Mouse (Mus musculus) gastrocnemius, postnatal 36 days (tissue): Measurements from ENCODE around the gene Glis2. TPM values are rescaled to one million over a fixed set of nuclear protein-coding genes. Genes with fewer than 3 reads are reported as not detected.

Experiments
- DNase-seq, 2 experiments: peaks; one replicate each; pipeline ENCODE4 v3.0.0; 2022
- intact Hi-C: fragments of 180-260 bp; cut with DNase I; formaldehyde crosslinking; loops from one replicate; pipeline ENCODE4 v1.15.1; 2025
- total RNA-seq, 2 experiments: library from RNA; stranded (reverse); gene quantifications; 2 replicates each; pipeline ENCODE4 v1.2.3; 2021

Gene Glis2
- total RNA-seq, 2 experiments from 2014 or later: 5.9 to 7.0 TPM

DNA sequence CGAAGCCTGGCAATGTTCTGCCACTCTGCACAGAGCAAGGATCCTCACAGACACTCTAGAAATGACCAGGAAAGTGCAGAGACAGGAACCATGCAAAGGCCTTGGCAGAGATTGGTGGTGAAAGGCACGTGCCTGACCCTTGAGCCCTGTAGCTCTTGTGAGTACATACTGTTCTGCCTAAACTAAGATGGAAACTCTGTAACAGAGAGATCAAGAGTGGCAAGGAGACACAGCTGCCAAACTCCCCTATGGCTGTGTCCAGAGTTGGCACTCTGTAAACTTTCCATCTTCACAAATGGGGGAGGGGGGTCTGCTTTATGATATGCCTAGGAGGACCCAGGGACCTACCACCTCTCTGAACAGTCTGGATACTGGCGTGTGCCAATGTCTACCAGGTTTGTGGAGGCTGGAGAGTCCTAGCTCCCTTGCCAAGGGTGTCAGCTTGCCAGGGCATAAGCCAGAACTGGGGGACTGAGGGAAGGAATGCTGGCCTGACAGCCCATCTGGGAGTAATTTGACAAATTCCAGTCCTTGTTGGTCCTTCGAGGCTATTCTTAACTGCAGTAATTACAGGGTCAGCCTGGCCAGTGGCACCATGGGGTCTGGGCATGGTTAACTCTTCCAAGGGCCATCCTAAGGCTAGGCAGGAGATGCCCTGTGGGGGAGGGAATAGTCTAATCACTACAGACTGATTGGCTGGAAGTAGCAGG is 58.3 kb downstream of the Glis2 start:
- no peak for DNase-seq
- intact Hi-C loops: no loop called here

DNA sequence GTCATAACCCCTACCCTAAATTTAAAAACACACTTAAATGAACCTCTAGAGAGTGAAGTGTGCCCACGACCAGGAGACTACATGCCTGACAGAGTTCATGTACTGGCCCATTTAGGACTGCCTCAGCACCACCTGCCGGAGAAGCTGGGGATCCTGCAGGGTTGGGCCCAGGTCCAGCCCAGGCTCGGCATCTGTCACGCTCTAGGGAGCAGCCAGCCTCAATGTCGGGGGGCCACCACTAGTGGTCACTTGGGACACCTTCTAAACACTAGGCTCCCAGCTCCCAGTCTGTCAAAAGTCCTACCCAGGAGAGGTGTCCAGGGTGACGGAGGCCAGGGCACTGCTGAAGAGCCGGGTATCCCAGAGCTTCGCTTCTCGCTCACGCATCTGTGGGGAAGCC is 60.2 kb downstream of the Glis2 start:
- DNase-seq: no peak
- intact Hi-C loops: no loop called here

DNA sequence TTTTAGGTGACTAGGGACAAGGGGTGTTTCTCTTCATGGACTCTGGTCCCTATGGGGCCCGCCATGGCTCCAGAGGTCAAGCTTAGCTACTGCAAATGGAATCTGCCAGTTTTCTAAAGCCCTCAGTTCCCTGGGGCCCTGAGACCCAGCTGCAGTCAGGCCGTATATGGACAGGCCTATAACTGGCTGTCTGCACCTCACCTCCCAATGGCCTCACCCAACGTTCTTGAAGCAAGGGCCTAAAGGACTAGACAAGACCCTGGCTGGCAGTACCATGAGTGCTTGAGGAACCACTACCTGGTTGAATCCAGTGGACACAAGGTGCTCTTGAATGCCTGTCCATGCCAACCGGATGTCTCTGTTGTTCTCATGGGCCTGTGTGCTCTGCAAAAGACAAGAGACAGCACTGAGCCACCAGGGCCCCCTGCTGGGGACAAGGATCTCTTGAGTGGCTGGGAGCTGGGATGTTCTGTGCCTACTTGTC is 60.8 kb downstream of the Glis2 start:
- DNase-seq: no peak
- intact Hi-C loops: no loop called here

DNA sequence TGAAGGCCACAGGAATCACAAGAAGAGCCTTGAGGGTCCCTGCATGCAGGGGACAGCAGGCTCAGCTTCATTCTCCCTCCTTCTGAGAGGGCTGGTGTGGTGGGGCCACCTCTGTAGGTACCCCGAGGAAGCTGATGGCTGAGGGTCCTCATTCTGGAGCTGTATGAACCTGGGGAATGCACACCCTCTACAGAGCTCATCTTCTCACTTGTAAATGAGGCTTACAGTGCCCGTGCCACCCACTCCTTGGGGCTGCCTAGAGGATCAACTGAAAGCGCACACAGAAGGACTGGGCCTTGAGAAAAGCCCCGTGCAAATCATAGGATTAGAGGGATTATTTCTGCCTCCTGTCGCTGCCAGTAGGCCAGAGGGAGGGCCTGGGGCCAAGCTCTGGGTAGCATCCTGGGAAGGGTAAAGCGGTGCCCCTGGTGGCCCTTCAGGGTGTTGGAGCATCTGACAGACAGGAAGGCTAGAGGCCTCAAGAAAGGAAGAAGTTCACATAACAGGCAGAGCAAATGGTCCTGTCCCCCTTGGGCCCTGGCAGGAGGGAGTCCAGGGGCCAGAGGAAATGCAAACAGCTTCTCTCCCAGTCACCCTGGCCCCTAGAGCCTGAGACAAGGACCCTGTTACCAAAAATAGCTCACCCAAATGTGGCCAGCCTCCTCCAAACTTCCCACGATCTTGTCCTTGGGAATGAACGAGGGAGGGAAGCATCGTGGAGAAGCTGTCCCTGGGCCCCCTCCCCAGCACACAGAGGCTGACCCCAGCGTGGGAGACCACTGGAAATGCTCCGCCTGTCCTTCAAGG is 61.5 kb downstream of the Glis2 start:
- DNase-seq: no peak
- intact Hi-C loops: no loop called here

DNA sequence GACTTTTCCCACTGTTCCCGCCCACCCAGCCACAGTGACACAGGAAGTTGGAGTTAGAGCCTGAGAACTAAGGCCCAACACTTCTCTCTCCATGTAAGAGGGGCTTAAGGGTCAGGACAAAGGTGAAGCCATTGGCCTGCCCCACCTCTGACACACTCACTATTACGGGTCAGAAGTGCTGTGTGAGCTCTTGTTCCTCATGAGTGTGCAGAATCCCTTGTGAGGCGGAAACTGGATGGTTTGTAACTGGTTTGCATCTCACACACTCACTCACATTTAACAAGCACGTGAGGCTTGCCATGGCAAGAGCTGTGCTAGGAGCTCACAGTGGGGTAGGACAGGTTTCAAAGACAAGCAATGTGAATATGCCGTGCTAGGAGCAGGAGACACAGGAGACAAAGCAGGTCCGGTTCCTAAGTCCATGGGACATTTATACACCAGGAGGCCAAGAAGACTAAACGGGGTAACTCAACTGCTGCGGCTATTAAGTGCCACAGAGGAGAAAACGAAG is 62.1 kb downstream of the Glis2 start:
- no peak for DNase-seq

DNA sequence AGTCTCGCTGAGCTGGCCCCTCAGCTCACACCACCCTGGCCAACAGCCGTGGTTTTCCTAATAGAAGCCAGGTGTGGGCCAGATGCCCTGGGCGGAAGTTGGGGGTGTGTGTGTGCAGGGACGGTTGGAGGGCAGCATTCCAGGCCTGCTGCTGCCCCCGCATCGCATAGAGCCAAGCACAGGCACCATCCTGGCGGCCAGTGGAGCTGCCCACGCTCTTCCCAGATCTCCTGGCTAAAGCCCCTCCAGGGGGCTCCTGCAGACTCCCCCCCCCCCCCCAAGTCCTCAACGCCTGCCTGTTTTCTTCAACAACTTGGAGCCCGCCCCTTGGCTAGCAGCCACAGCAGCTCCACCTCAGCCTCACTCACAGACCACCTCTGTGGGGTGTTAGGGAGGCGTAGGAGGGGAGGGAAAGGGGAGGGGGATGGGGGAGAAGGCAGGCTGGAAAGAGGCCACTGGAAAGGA is 64.3 kb downstream of the Glis2 start:
- no peak for DNase-seq
- intact Hi-C loops: no loop called here

More for the DNA sequence above, 62.1 kb downstream of the Glis2 start:
- intact Hi-C loops: no loop called here

DNA sequence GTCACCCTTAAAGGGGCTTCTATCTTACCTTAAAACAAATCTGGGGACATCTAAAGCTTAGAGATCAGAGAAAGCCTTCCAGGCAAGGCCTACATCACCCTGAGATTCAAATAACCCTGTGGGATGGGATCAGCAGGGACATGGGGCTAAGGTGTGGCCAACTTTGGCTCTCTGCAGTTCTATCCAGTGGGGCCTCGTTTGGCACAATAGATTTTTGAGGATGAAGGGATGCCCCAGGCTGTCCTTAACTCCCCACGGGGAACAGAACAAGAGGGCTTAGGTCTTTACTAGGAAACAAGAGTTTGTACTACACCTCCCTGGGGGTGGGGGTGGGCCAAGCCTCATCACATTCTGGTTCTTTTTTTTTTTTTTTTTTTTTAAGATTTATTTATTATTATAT is 64.8 kb downstream of the Glis2 start:
- intact Hi-C loops: no loop called here
- no peak for DNase-seq

DNA sequence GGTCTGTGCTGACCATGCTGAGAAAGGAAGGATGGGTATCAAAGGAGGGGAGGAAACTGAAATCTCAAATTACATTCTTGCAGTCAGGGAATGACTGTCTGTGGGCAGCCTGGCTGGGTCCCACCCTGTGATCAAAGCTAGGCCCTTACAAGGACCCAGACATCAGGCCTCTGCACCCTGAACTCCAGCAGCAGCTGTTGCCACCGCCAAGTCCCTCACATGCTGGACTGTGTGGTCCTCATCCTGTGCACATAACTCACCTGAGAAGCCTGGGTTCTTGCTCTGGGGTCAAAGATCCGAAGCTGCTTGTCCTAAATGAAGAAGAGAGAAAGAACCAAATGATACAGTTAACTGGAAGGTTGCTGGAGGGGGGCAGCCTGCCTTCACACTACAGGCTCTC is 67.1 kb downstream of the Glis2 start:
- intact Hi-C loops: no loop called here
- DNase-seq: no peak

DNA sequence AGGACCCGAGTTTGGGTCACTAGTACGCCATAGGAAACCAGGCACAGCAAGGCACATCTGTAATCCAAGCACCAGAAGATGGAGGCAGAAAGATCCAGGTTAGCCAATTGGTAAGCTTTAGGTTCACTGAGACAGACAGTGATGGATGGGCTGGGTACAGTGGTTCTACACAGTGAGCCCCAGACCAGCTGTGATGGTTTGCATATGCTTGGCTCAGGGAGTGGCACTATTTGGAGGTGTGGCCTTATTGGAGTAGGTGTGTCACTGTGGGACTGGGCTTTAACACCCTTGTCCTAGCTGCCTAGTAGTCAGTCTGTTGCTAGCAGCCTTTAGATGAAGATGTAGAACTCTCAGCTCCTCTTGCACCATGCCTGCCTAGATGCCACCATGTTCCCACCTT is 69.3 kb downstream of the Glis2 start:
- intact Hi-C loops: no loop called here
- DNase-seq: no peak

DNA sequence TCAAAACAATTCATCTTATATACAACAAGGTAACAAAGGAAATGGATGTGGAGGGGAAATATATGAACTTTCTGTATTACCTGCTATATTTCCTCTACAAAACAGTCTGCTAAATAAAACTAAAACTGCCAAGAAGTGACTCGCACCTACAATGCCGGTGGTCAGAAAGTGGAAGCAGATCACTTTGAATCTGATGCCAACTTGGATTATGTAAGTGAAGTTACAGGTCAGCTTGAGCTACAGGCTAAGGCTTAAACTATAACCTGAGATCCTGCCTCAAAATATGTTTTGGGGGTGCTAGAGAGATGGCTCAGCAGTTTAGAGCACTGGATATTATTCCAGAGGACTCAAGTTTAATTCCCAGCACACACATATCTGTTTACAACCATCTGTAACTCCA is 71.2 kb downstream of the Glis2 start:
- intact Hi-C loops: loop anchor here (5.0 kb wide), 1 partner anchor 98 kb away; no protein-coding TSS in a partner anchor
- DNase-seq: no peak

DNA sequence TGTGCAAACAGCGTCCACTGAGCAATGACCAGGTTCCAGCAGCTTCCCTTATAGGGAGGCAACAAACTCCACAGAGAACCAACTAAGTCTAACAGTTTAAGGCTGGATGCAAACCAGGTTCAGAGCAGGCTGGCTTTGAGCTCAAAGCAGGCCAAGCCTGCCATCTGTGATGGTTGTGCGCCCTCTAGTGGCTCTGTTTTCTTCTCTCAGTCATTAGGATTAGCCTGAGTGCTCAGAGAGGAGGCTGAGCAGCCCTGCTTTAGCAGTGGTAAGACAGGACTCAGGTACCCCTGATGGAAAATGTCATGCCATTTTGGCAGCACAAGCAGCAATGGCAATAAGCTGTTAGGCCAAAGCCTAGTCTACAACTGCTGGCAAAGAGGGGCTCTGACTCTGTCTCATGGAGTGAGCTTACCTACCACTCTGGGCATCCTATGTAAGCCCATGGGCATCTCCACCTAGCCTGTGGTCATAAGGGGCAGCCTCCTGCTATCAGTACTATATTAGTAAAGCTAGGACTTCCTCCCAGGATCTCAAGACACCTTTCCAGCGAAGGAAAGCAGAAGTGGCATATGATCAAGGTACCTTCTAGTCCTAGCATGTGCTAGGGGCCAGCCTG is 72.8 kb downstream of the Glis2 start:
- intact Hi-C loops: loop anchor here (5.0 kb wide), 1 partner anchor 100 kb away; no protein-coding TSS in a partner anchor
- peak; percentile 66 to 81 for DNase-seq

DNA sequence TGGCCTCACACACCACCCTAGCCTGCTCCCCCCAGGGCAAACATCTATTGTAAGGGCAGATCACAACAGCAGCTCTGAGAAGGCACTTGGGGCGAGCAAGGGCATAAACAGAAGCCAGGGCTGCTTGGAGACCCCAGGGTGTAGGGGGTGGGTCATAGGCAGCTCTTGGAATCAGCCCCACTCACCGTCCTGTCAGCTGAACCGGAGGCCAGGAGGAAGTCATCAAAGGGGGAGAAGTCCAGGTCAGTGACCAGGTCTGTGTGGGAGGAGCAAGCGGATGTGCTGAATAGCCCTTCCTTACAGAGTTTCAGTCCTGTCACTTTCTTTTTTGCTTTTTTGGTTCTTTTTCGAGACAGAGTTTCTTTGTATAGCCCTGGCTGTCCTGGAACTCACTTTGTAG is 75.8 kb downstream of the Glis2 start:
- DNase-seq: no peak
- intact Hi-C loops: no loop called here

DNA sequence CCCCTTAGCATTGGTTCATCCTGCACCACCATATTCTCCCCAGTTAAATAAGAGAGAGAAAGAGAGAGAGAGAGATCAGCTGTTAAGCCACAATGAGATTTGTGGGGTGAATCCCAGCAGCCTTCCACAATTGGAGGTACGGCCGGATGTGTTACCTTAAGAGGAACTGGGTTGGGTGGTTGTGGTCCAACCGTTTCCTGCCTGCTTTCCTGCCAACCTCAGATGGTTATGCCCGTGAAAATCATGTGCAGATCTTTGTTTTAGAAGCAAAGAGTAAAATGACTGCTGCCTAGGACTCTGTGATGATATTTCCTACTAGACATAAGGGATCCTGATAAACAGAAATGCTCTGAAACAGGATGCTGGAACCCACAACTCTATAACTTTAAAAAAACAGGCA is 79.6 kb downstream of the Glis2 start:
- intact Hi-C loops: no loop called here
- DNase-seq: no peak

Other genes starting within 250 kb of the Glis2 start
- gene Adcy9, start 174.2 kb upstream of the Glis2 start, total RNA-seq: 10 to 100 TPM; 26.3 to 30.6 TPM
- gene Srl, start 52.9 kb upstream of the Glis2 start, total RNA-seq: 1,000 to 10,000 TPM; 1,182 to 1,390 TPM
- gene Tfap4, start 34.9 kb upstream of the Glis2 start, total RNA-seq: 1 to 10 TPM; 2.6 to 4.1 TPM
- 10 to 100 TPM; 87.0 to 91.6 TPM for gene Pam16, start 30.3 kb downstream of the Glis2 start, total RNA-seq
- gene Vasn, start 45.2 kb downstream of the Glis2 start, total RNA-seq: 1 to 10 TPM; 3.8 to 4.0 TPM
- 10 to 100 TPM; 90.1 TPM for gene Dnaja3, start 45.3 kb downstream of the Glis2 start, total RNA-seq
- gene Coro7, start 85.1 kb downstream of the Glis2 start, total RNA-seq: 10 to 100 TPM; 13.1 to 15.2 TPM
- 1 to 10 TPM; 2.8 to 3.0 TPM for gene Nmral1, start 124.6 kb downstream of the Glis2 start, total RNA-seq
- 10 to 100 TPM; 31.5 to 35.3 TPM for gene Hmox2, start 131.6 kb downstream of the Glis2 start, total RNA-seq
- 10 to 100 TPM; 63.2 to 80.0 TPM for gene Cdip1, start 195.6 kb downstream of the Glis2 start, total RNA-seq
- gene 4930562C15Rik, start 240.7 kb downstream of the Glis2 start, total RNA-seq: not detected